Mouse (Mus musculus) forebrain, embryonic 16.5 days (tissue): ENCODE measurements around the gene Ddx5. TPM values are rescaled to one million over a fixed set of nuclear protein-coding genes. Genes with fewer than 3 reads are reported as not detected.
"Not testable (repeated sequence)": the region's sequence is repeated elsewhere in the genome, so short reads cannot be mapped to it uniquely, and the experiment has no call there.

Source experiments
- ATAC-seq: fragments of 200-750 bp; cut with Nextera tagmentation; 2 replicates; pipeline ENCODE4 v1.8.0; 2017; ENCODE audit warnings: mild to moderate bottlenecking, moderate library complexity
- H3K27ac ChIP-seq: fragments of 300-500 bp; sonication (generic); 2 replicates; pipeline ENCODE4 v1.5.1; 2014; ENCODE audit warnings: low read length, control low read depth
- H3K27me3 ChIP-seq: fragments of 300-500 bp; sonication (generic); replicated peaks from 2 replicates; pipeline ENCODE4 v1.6.1; 2014; ENCODE audit warnings: low read length; ENCODE audit not compliant: control insufficient read depth, insufficient read depth
- H3K36me3 ChIP-seq: fragments of 300-500 bp; sonication (generic); 2 replicates; pipeline ENCODE4 v1.6.1; 2014; ENCODE audit not compliant: control insufficient read depth, insufficient read depth
- H3K4me1 ChIP-seq: fragments of 300-500 bp; sonication (generic); replicated peaks from 2 replicates; pipeline ENCODE4 v1.6.1; 2014; ENCODE audit warnings: low read length; ENCODE audit not compliant: control insufficient read depth, insufficient read depth
- H3K4me2 ChIP-seq: fragments of 300-500 bp; sonication (generic); 2 replicates; pipeline ENCODE4 v1.6.1; 2014; ENCODE audit warnings: mild to moderate bottlenecking, low read length, control low read depth
- H3K4me3 ChIP-seq: fragments of 300-500 bp; sonication (generic); replicated peaks from 2 replicates; pipeline ENCODE4 v1.5.1; 2014; ENCODE audit warnings: mild to moderate bottlenecking, low read length, control low read depth
- H3K9ac ChIP-seq: fragments of 300-500 bp; sonication (generic); replicated peaks from 2 replicates; pipeline ENCODE4 v1.6.1; 2014; ENCODE audit warnings: low read depth, low read length, control low read depth
- H3K9me3 ChIP-seq: fragments of 300-500 bp; sonication (generic); 2 replicates; pipeline ENCODE4 v1.6.1; 2016; ENCODE audit warnings: low read length; ENCODE audit not compliant: control insufficient read depth
- WGBS: fragments of 180-500 bp; shearing (Covaris S2); extraction: QIAGEN DNeasy Blood & Tissue Kit; methylation state at CpG from one replicate; pipeline ENCODE4 v1.1.7; 2014; 5-methylcytosine and 5-hydroxymethylcytosine counted together
- polyA plus RNA-seq: library from polyadenylated mRNA; unstranded; fragments of >200 nt; fragmentation: Nextera tagmentation; extraction: Ambion mirVana; gene quantifications from 2 replicates; pipeline ENCODE4 v1.2.1, GENCODE M21; 2015

Gene Ddx5
- polyA plus RNA-seq, 1 experiment from 2014 or later, result 520 TPM

DNA sequence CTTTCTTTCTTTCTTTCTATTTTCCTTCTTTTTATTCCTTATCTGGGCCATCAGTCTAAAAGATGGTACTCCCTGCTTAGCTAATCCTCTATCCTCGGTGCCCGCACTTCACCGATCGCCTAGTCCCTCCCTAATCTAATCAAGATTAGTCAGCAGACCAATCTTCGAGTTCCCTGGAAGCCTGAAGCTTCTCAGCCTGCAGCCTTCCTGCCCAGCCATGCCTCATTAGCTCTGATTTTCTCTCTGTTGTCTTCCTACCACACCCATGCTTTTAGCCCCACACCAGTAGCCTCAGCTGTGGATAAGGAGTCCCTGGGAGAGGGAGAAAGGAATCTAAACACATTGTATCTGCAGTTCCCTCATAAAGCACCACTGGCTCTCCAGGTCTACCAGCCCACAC lies 33.4 kb downstream of the Ddx5 start:
- Histone ChIP-seq H3K4me1 (no peaks in the 10 kb centered on the region), H3K4me2 (no peak overlapping the region), H3K4me3 (no peak overlapping the region), H3K36me3 (no peaks in the 10 kb centered on the region), H3K27ac (no peak overlapping the region), H3K9me3 (no peaks in the 10 kb centered on the region), H3K9ac (no peak overlapping the region), H3K27me3 (no peaks in the 10 kb centered on the region)
- ATAC-seq, result no peak
- 13% methylated on average over 5 of the region's 5 CpGs for WGBS

DNA sequence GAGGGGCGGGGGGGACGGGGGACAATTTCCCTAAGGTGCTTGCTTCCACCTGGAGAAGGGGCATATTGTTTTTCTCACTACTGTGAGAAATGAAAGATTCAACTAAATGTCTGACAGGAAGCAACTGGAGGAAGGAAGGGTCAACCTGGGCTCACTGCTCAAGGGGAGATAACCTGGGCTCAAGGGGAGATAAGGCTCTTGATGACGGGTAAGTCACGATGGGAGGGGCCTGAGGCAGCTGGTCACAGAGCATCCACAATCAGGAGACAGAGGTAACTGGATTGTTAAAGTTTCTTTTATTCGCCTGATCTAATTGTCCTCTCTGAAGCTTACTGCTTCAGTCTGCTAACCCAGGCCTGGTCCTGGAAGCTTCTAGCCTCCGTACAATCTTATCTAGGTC lies 35.7 kb downstream of the Ddx5 start:
- no peaks in the 10 kb centered on the region for H3K36me3 ChIP-seq
- H3K4me3 ChIP-seq, result no peak overlapping the region
- WGBS, result 91% methylated on average over 6 of the region's 6 CpGs
- no peaks in the 10 kb centered on the region for H3K27me3 ChIP-seq
- no peak overlapping the region for H3K27ac ChIP-seq
- no peaks in the 10 kb centered on the region for H3K9me3 ChIP-seq
- no peak overlapping the region for H3K4me2 ChIP-seq
- no peak for ATAC-seq
- H3K9ac ChIP-seq, result no peak overlapping the region
- no peaks in the 10 kb centered on the region for H3K4me1 ChIP-seq

DNA sequence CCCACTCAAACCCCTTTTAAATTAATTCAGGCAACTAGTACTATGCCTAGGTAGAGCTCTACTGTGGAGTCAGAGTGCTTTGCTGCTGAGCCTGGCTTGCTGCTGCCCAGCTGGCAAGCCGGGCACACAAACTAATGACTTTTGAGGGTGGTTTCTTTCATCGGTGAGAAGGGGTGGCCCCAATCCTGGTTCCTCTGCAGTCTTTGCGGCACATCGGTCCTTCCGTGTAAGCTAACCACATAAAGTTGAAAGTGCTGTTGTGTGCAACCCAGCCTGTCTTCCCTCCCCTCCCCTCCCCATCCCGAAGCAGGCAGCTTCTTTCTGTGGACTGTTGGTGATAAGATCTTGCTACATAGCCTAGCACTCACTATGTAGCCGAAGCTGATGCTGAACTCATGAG lies 36.9 kb downstream of the Ddx5 start:
- no peaks in the 10 kb centered on the region for H3K27me3 ChIP-seq
- H3K4me1 ChIP-seq, result no peaks in the 10 kb centered on the region
- WGBS, result 89% methylated on average over 7 of the region's 7 CpGs
- H3K27ac ChIP-seq, result no peak overlapping the region
- H3K4me2 ChIP-seq, result no peak overlapping the region
- ATAC-seq, result no peak
- no peak overlapping the region for H3K4me3 ChIP-seq
- no peak overlapping the region for H3K9ac ChIP-seq
- H3K36me3 ChIP-seq, result no peaks in the 10 kb centered on the region
- H3K9me3 ChIP-seq, result no peaks in the 10 kb centered on the region

DNA sequence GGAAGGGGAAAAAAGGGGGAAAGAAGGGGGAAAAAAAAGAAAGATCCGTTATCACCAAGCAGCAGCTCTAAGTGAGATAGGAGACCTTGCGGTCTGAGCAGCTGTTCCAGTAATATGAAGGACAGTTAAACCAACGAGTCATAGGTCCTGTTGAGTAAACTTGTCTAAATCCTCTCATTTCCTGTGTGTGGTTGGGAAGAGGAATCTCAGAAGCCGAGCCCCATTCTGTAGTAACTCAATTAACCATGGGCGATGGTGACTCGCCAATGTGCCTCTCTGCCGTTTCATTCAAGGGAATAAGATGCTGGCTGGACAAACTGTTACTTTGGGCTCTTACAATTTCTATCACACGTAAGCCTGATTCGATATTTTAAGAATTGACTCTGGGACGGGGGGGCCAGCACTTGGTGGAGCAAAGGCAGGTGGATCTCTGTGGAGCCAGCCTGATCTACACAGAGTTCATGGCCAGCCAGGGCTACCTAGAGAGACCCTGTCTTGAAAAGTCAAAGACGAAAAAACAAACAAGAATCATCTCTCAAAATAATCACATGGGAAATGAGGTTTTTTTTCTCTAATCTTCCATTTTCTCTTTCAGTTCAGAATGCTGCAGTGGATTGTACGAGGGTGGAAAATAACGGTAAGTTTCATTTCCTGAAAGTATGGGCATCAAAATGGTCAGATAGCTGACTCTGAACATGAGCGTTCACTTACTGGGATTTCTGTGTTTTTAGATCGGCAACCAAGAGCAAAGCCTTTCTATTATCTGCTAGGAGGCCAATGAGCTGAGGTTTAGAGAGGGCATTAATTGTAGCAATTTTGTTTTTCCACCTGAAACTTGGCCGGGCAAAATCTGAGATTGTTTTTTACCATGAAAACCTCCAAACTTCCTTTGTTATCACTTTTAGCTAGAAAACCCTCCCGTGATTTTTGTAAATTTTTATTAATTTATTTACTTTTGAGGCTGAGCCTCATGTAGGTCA lies 37.7 kb downstream of the Ddx5 start, which contains the start of gene Milr1:
Gene Milr1, plus strand, starts transcription at position 188 of the 980 bp plus-strand sequence.
- Histone ChIP-seq H3K4me1 (no peaks in the 10 kb centered on the region), H3K4me2 (no peak within 1 kb of the TSS), H3K9ac (no peak within 1 kb of the TSS), H3K9me3 (no peaks in the 10 kb centered on the region), H3K36me3 (no peaks in the 10 kb centered on the region), H3K4me3 (no peak within 1 kb of the TSS), H3K27me3 (no peaks in the 10 kb centered on the region), H3K27ac (no peak within 1 kb of the TSS)
- WGBS, result 89% methylated on average over 17 of the region's 17 CpGs
- no peak for ATAC-seq

DNA sequence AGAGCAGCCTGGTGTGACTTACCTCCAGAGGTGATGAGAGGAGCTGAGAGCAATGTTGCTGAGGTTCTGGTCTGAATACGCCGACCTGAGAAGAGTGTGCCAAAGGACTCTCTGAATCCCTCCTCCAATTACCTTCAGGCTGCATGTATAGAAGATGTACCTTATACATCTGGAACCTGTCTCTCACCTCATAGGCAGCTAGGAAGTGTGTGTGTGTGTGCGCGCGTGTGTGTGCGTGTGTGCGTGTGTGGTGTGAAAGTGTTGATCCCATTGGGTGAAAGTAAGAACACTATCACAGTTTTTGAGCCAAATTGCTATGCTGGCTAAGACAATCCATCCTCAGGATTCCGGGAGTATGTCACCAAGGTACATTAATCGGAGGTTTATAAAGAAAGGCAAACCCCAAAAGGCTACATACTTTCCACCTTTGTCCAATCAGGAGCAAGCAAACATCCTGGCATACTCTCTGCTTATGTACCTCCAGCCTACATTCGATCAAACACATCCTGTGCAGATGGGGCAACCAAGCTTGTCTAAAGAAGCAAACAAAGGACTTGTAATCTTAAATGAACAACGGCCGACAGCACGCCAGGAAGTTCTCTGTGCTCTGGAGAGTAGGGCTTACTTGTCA lies 38.7 kb downstream of the Ddx5 start, which contains the start of gene Pecam1:
Gene Pecam1, minus strand, starts transcription at position 508 of the 631 bp plus-strand sequence.
- Histone ChIP-seq H3K36me3 (no peaks in the 10 kb centered on the region), H3K4me1 (no peaks in the 10 kb centered on the region), H3K9me3 (no peaks in the 10 kb centered on the region), H3K4me2 (no peak within 1 kb of the TSS), H3K27me3 (no peaks in the 10 kb centered on the region), H3K4me3 (no peak within 1 kb of the TSS), H3K27ac (no peak within 1 kb of the TSS), H3K9ac (no peak within 1 kb of the TSS)
- 86% methylated on average over 13 of the region's 13 CpGs for WGBS
- no peak for ATAC-seq

DNA sequence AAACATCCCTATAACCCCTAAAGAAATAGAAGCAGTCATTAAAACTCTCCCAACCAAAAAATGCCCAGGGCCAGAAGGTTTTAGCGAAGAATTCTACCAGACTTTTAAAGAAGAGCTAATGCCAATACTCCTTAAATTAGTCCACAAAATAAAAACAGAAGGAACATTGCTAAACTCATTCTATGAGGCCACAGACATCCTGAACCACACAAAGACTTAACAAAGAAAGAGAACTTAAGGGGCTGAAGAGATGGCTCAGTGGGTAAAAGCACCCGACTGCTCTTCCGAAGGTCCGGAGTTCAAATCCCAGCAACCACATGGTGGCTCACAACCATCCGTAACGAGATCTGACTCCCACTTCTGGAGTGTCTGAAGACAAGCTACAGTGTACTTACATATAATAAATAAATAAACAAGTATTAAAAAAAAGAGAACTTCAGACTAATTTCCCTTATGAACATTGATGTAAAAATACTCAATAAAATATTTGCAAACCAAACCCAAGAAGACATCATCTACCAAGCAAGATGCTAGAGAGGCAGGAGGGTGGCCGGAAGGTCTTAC lies 39.3 kb downstream of the Ddx5 start:
- H3K4me2 ChIP-seq, H3K4me1 ChIP-seq: not testable (repeated sequence)
- 96% methylated on average over 7 of the region's 7 CpGs for WGBS

DNA sequence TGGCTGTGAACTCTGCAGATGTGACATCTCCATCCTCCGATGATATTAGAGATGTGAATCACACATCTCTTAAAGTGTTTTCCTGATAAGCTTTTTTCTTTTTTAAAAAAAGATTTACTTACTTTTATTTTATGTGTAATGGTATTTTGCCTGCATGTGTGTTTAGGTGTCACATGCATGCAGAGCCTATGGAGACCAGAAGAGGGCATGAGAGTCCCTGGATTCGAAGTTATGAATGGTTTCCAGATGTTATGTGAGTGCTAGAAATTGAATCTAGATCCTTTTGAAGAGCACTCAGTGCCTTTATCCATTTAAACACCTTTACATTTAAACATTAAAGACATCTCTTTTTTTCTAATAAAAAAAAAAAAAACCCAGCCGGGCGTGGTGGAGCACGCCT lies 44.0 kb downstream of the Ddx5 start:
- 93% methylated on average over 5 of the region's 5 CpGs for WGBS
- H3K9me3 ChIP-seq, result no peaks in the 10 kb centered on the region
- no peak overlapping the region for H3K27ac ChIP-seq
- no peaks in the 10 kb centered on the region for H3K27me3 ChIP-seq
- no peak for ATAC-seq
- no peak overlapping the region for H3K9ac ChIP-seq
- peaks cover 3% of the 10 kb centered on the region for H3K4me1 ChIP-seq
- no peak overlapping the region for H3K4me3 ChIP-seq
- no peak overlapping the region for H3K4me2 ChIP-seq
- H3K36me3 ChIP-seq, result no peaks in the 10 kb centered on the region

More for the DNA sequence above, 39.3 kb downstream of the Ddx5 start:
- H3K4me3 ChIP-seq, H3K9ac ChIP-seq, H3K9me3 ChIP-seq, H3K27ac ChIP-seq, ATAC-seq, H3K36me3 ChIP-seq, H3K27me3 ChIP-seq: not testable (repeated sequence)

DNA sequence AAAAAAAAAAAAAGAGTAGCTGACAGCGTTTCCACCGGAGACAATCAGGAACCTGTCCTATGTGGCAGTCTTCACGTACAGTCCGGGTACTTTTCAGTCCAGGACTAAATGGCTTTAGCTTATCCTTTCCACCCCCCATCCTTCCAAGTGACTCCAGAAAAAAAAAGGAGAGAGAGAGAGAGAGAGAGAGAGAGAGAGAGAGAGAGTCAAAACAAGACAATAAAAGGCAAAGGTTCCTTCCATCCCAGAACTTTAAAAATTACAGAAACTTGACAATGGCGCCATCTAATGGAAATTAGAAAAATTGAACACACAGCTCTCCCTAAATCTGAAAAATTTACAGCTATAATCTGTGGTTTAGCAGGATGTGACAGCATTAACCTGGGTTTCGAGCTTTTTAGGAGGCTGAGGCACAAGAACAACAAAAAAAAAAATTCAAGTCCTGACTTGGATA lies 46.6 kb downstream of the Ddx5 start:
- H3K4me3 ChIP-seq, result no peak overlapping the region
- WGBS, result 47% methylated on average over 6 of the region's 6 CpGs
- H3K36me3 ChIP-seq, result no peaks in the 10 kb centered on the region
- no peaks in the 10 kb centered on the region for H3K9me3 ChIP-seq
- H3K9ac ChIP-seq, result no peak overlapping the region
- no peak overlapping the region for H3K27ac ChIP-seq
- peaks cover 8% of the 10 kb centered on the region for H3K4me1 ChIP-seq
- no peaks in the 10 kb centered on the region for H3K27me3 ChIP-seq
- no peak for ATAC-seq
- no peak overlapping the region for H3K4me2 ChIP-seq

DNA sequence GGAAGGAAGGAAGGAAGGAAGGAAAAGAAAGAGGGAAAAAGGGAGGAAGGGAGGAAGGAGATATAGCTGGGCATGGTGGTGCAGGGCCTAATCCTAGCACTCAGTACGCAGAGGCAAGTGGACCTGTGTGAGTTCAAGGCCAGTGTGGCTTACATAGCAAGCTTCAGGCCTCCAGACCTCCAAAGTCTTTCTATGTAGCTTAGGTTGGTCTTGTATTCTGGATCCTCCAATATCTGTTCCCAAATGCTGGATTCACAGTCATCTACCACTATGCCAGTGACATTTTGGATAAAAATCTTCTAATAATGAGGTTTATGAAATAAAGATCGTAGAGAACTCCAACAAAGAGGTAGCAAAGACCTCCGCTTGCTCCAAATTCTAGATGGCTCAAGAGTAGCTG lies 47.2 kb downstream of the Ddx5 start:
- Histone ChIP-seq H3K27ac (no peak overlapping the region), H3K27me3 (no peaks in the 10 kb centered on the region), H3K9ac (no peak overlapping the region), H3K36me3 (no peaks in the 10 kb centered on the region), H3K4me2 (no peak overlapping the region), H3K4me1 (peaks cover 14% of the 10 kb centered on the region), H3K9me3 (no peaks in the 10 kb centered on the region), H3K4me3 (no peak overlapping the region)
- ATAC-seq, result no peak
- 91% methylated on average over 3 of the region's 3 CpGs for WGBS
